ENCODE assay signal across 25 mouse cellular contexts in the genomic region with DNA sequence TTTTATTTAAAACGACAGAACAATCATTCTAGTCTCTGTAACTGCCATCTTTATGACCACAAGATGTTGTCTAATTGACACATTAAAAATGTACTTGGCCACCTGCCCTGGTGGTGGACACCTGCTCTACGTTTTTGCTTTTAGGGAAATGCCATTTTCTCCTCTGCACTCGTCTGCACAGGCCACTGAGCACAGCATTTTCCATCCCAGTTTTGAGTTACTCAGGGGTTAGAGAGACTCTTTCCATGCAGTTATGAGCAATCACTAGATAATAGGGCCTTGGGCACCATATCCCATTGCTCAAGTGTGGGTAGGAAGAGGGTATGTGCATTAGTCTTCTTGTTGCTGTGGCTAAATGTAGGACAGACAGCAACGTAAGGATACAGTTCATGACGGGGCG.
"Had no signal": no experiment of that assay in that cellular context is flagged by ENCODE, and none has a peak within 500 bp of the region (broad histone marks: within the 10 kb centered on the region; RNA-seq: fewer than 3 reads in every experiment).

No protein-coding gene starts in this region.

- H3K9ac ChIP-seq: heart, embryonic 13.5 days; heart, embryonic 15.5 days; hindbrain, embryonic 12.5 days; hindbrain, embryonic 14.5 days; limb, embryonic 12.5 days; liver, embryonic 13.5 days had no signal

- H3K36me3 ChIP-seq: heart, embryonic 13.5 days; heart, embryonic 15.5 days; hindbrain, embryonic 10.5 days; hindbrain, embryonic 12.5 days; limb, embryonic 10.5 days; limb, embryonic 12.5 days; liver, embryonic 13.5 days had no signal

- H3K4me2 ChIP-seq: heart, embryonic 11.5 days; heart, embryonic 13.5 days; heart, embryonic 15.5 days; hindbrain, embryonic 12.5 days; hindbrain, embryonic 14.5 days; limb, embryonic 12.5 days; liver, embryonic 11.5 days; liver, embryonic 13.5 days had no signal

- H3K4me3 ChIP-seq: heart, adult 2 months; heart, embryonic 13.5 days; heart, embryonic 15.5 days; hindbrain, embryonic 10.5 days; hindbrain, embryonic 12.5 days; layer of hippocampus, adult 2 months; left cerebral cortex, adult 2 months; limb, embryonic 10.5 days; limb, embryonic 12.5 days; liver, embryonic 13.5 days had no signal

- H3K9me3 ChIP-seq: heart, embryonic 13.5 days; heart, embryonic 15.5 days; hindbrain, embryonic 10.5 days; hindbrain, embryonic 12.5 days; limb, embryonic 10.5 days; limb, embryonic 12.5 days; liver, embryonic 13.5 days had no signal

- ATAC-seq: hindbrain, embryonic 16.5 days; inflammation-experienced regulatory T-cells, adult 6 months; intestine, postnatal 0 days had no signal

- DNase-seq: gastrocnemius, postnatal 14 days; gastrocnemius, postnatal 36 days; heart, adult 2 months; heart, postnatal 4 days; kidney, adult 18-20 months; kidney, adult 8-10 months; kidney, postnatal 10 days; kidney, postnatal 25 days; kidney, postnatal 4 days; liver; liver, embryonic 13.5 days had no signal

- H3K4me1 ChIP-seq: heart, embryonic 13.5 days; heart, embryonic 15.5 days; limb, embryonic 10.5 days; limb, embryonic 12.5 days; liver, embryonic 13.5 days had no signal

- H3K27me3 ChIP-seq: heart, embryonic 13.5 days; heart, embryonic 15.5 days; hindbrain, embryonic 12.5 days; limb, embryonic 12.5 days; liver, embryonic 13.5 days had no signal

- H3K27ac ChIP-seq: heart, adult 2 months; heart, embryonic 13.5 days; heart, embryonic 15.5 days; hindbrain, embryonic 10.5 days; hindbrain, embryonic 12.5 days; hindbrain, embryonic 14.5 days; layer of hippocampus, adult 2 months; limb, embryonic 10.5 days; limb, embryonic 12.5 days; liver, embryonic 13.5 days had no signal
